Mouse (Mus musculus): Measurements from ENCODE around the gene Tanc1. TPM values are rescaled to one million over a fixed set of nuclear protein-coding genes. Genes with fewer than 3 reads are reported as not detected.
A peak's percentile ranks its signal among the peaks of the same experiment; 100 is the strongest.

Gene Tanc1
- polyA plus RNA-seq, 1 experiment from 2014 or later: 8.9 TPM

GRCm38 (mm10) chr2:59824289-59824688, 212.4 kb downstream of the Tanc1 start:
- no peak for ATAC-seq (ENCODE audit: low FRiP score)
- Histone ChIP-seq H3K4me2 (no peak overlapping the region), H3K27ac (no peak overlapping the region), H3K36me3 (no peaks in the 10 kb centered on the region), H3K9ac (no peak overlapping the region), H3K27me3 (no peaks in the 10 kb centered on the region), H3K9me3 (no peaks in the 10 kb centered on the region), H3K4me3 (no peak overlapping the region), H3K4me1 (replicated peaks) (peaks cover 22% of the 10 kb centered on the region)
- 81% methylated on average over 8 of the region's 8 CpGs for WGBS

- no peak overlapping the region for H3K9ac ChIP-seq
- no peak overlapping the region for H3K4me3 ChIP-seq
- H3K4me1 ChIP-seq (replicated peaks): peaks cover 24% of the 10 kb centered on the region
- H3K36me3 ChIP-seq: no peaks in the 10 kb centered on the region
- H3K27ac ChIP-seq: no peak overlapping the region
- no peak overlapping the region for H3K4me2 ChIP-seq
- 77% methylated on average over 4 of the region's 4 CpGs for WGBS
- no peaks in the 10 kb centered on the region for H3K27me3 ChIP-seq
- ATAC-seq (ENCODE audit: low FRiP score): no peak
- no peaks in the 10 kb centered on the region for H3K9me3 ChIP-seq
Observed at GRCm38 (mm10) chr2:59825380-59825779, 213.5 kb downstream of the Tanc1 start.

GRCm38 (mm10) chr2:59828103-59828655, 216.3 kb downstream of the Tanc1 start:
- no peak overlapping the region for H3K9ac ChIP-seq
- ATAC-seq (ENCODE audit: low FRiP score): no peak
- 60% methylated on average over 11 of the region's 11 CpGs for WGBS
- no peak overlapping the region for H3K4me3 ChIP-seq
- no peaks in the 10 kb centered on the region for H3K9me3 ChIP-seq
- no peak overlapping the region for H3K4me2 ChIP-seq
- H3K27me3 ChIP-seq: no peaks in the 10 kb centered on the region
- no peaks in the 10 kb centered on the region for H3K36me3 ChIP-seq
- peak overlapping the region; percentile 40; the same call in 1 of the 2 replicates for H3K27ac ChIP-seq
- peaks cover 27% of the 10 kb centered on the region for H3K4me1 ChIP-seq (replicated peaks)

- WGBS: 31% methylated on average over 14 of the region's 14 CpGs
- Histone ChIP-seq H3K27me3 (no peaks in the 10 kb centered on the region), H3K9ac (no peak overlapping the region), H3K36me3 (no peaks in the 10 kb centered on the region), H3K9me3 (no peaks in the 10 kb centered on the region), H3K4me2 (peak overlapping the region; percentile 8; the same call in 1 of the 2 replicates), H3K4me1 (replicated peaks) (peaks cover 27% of the 10 kb centered on the region), H3K4me3 (no peak overlapping the region), H3K27ac (peak overlapping the region; percentile 40; the same call in 1 of the 2 replicates)
- ATAC-seq (ENCODE audit: low FRiP score): peak; percentile 23; the same call in 1 of the 2 replicates
Observed at GRCm38 (mm10) chr2:59828777-59829508, 217.1 kb downstream of the Tanc1 start.

- Histone ChIP-seq H3K4me1 (replicated peaks) (peaks cover 27% of the 10 kb centered on the region), H3K27me3 (no peaks in the 10 kb centered on the region), H3K9me3 (no peaks in the 10 kb centered on the region), H3K27ac (peak overlapping the region; percentile 40; the same call in 1 of the 2 replicates), H3K4me3 (no peak overlapping the region), H3K9ac (no peak overlapping the region), H3K4me2 (no peak overlapping the region), H3K36me3 (peaks cover 3% of the 10 kb centered on the region)
- WGBS: 76% methylated on average over 7 of the region's 7 CpGs
- ATAC-seq (ENCODE audit: low FRiP score): no peak
Observed at GRCm38 (mm10) chr2:59829718-59830117, 217.9 kb downstream of the Tanc1 start.

GRCm38 (mm10) chr2:59830151-59830550, 218.3 kb downstream of the Tanc1 start:
- peaks cover 27% of the 10 kb centered on the region for H3K4me1 ChIP-seq (replicated peaks)
- ATAC-seq (ENCODE audit: low FRiP score): peak; percentile 44; the same call in 1 of the 2 replicates
- 24% methylated on average over 9 of the region's 9 CpGs for WGBS
- no peak overlapping the region for H3K4me3 ChIP-seq
- H3K27me3 ChIP-seq: no peaks in the 10 kb centered on the region
- no peak overlapping the region for H3K9ac ChIP-seq
- H3K27ac ChIP-seq: 0 out of 2 replicates have a peak overlapping the region, but pooled peaks have one; percentile 40
- no peak overlapping the region for H3K4me2 ChIP-seq
- H3K9me3 ChIP-seq: no peaks in the 10 kb centered on the region
- peaks cover 4% of the 10 kb centered on the region for H3K36me3 ChIP-seq

GRCm38 (mm10) chr2:59830940-59831339, 219.1 kb downstream of the Tanc1 start:
- no peak overlapping the region for H3K9ac ChIP-seq
- ATAC-seq (ENCODE audit: low FRiP score): no peak
- 88% methylated on average over 5 of the region's 5 CpGs for WGBS
- no peak overlapping the region for H3K4me3 ChIP-seq
- no peak overlapping the region for H3K4me2 ChIP-seq
- H3K36me3 ChIP-seq: peaks cover 11% of the 10 kb centered on the region
- peaks cover 27% of the 10 kb centered on the region for H3K4me1 ChIP-seq (replicated peaks)
- H3K9me3 ChIP-seq: no peaks in the 10 kb centered on the region
- no peaks in the 10 kb centered on the region for H3K27me3 ChIP-seq
- H3K27ac ChIP-seq: no peak overlapping the region

GRCm38 (mm10) chr2:59831831-59832230, 220.0 kb downstream of the Tanc1 start:
- ATAC-seq (ENCODE audit: low FRiP score): no peak
- H3K4me1 ChIP-seq (replicated peaks): peaks cover 27% of the 10 kb centered on the region
- no peak overlapping the region for H3K27ac ChIP-seq
- 80% methylated on average over 7 of the region's 7 CpGs for WGBS
- H3K36me3 ChIP-seq: peaks cover 14% of the 10 kb centered on the region
- H3K27me3 ChIP-seq: no peaks in the 10 kb centered on the region
- H3K9ac ChIP-seq: no peak overlapping the region
- H3K9me3 ChIP-seq: no peaks in the 10 kb centered on the region
- no peak overlapping the region for H3K4me2 ChIP-seq
- H3K4me3 ChIP-seq: no peak overlapping the region

GRCm38 (mm10) chr2:59838825-59839224, 227.0 kb downstream of the Tanc1 start:
- Histone ChIP-seq H3K4me1 (replicated peaks) (peaks cover 25% of the 10 kb centered on the region), H3K27me3 (no peaks in the 10 kb centered on the region), H3K27ac (peak overlapping the region; percentile 80), H3K9me3 (no peaks in the 10 kb centered on the region), H3K4me3 (no peak overlapping the region), H3K9ac (no peak overlapping the region), H3K36me3 (peaks cover 24% of the 10 kb centered on the region), H3K4me2 (no peak overlapping the region)
- ATAC-seq (ENCODE audit: low FRiP score): no peak
- 90% methylated on average over 8 of the region's 8 CpGs for WGBS

- peak overlapping the region; percentile 81 for H3K27ac ChIP-seq
- H3K27me3 ChIP-seq: no peaks in the 10 kb centered on the region
- peaks cover 23% of the 10 kb centered on the region; the same call in 1 of the 2 replicates for H3K36me3 ChIP-seq
Observed at GRCm38 (mm10) chr2:59839755-59840154, 227.9 kb downstream of the Tanc1 start.

GRCm38 (mm10) chr2:59840191-59840590, 228.3 kb downstream of the Tanc1 start:
- Histone ChIP-seq H3K4me3 (no peak overlapping the region), H3K36me3 (peaks cover 21% of the 10 kb centered on the region; the same call in 1 of the 2 replicates), H3K4me1 (replicated peaks) (peaks cover 25% of the 10 kb centered on the region), H3K9ac (no peak overlapping the region), H3K27ac (peak overlapping the region; percentile 81), H3K27me3 (no peaks in the 10 kb centered on the region), H3K4me2 (no peak overlapping the region), H3K9me3 (no peaks in the 10 kb centered on the region)
- ATAC-seq (ENCODE audit: low FRiP score): 0 out of 2 replicates have a peak, but pooled peaks have one; percentile 21
- WGBS: 42% methylated on average over 4 of the region's 4 CpGs

More at GRCm38 (mm10) chr2:59839755-59840154, 227.9 kb downstream of the Tanc1 start:
- H3K4me1 ChIP-seq (replicated peaks): peaks cover 25% of the 10 kb centered on the region
- H3K9me3 ChIP-seq: no peaks in the 10 kb centered on the region
- ATAC-seq (ENCODE audit: low FRiP score): no peak
- H3K9ac ChIP-seq: no peak overlapping the region
- no peak overlapping the region for H3K4me2 ChIP-seq
- H3K4me3 ChIP-seq: no peak overlapping the region
- 73% methylated on average over 2 of the region's 2 CpGs for WGBS

GRCm38 (mm10) chr2:59841189-59841939, 229.5 kb downstream of the Tanc1 start:
- no peak for ATAC-seq (ENCODE audit: low FRiP score)
- no peak overlapping the region for H3K9ac ChIP-seq
- 65% methylated on average over 10 of the region's 12 CpGs for WGBS

More at GRCm38 (mm10) chr2:59841189-59841939, 229.5 kb downstream of the Tanc1 start:
- Histone ChIP-seq H3K4me2 (no peak overlapping the region), H3K9me3 (no peaks in the 10 kb centered on the region), H3K27ac (peak overlapping the region; percentile 81), H3K4me1 (replicated peaks) (peaks cover 25% of the 10 kb centered on the region), H3K27me3 (no peaks in the 10 kb centered on the region), H3K4me3 (no peak overlapping the region), H3K36me3 (peaks cover 15% of the 10 kb centered on the region; the same call in 1 of the 2 replicates)
